Mouse (Mus musculus) ES-Bruce4 (cell line): ENCODE data around the gene Sigmar1.
A peak's percentile ranks its signal among the peaks of the same experiment; 100 is the strongest.

ENCODE experiments used
- CTCF ChIP-seq: IDR thresholded peaks from one replicate; pipeline ENCODE4 v1.8.1; 2011; ENCODE audit warnings: low read depth, low read length
- POLR2A ChIP-seq: IDR thresholded peaks from one replicate; pipeline ENCODE4 v1.8.1; 2011; ENCODE audit warnings: low read length; ENCODE audit not compliant: insufficient read depth

GRCm38 (mm10) chr4:41755338-41756305 is at the start of gene Sigmar1:
- TF ChIP-seq POLR2A (peak; percentile 68), CTCF (peak; percentile 72)
